Mouse (Mus musculus) brown adipose tissue, adult 24 weeks (tissue): ENCODE measurements at regions not wholly inside any gene's neighbourhood (a gene's known extent, or its start where the extent isn't known, plus 50 kb on each side); places are given as distances from the start of the nearest gene placed in this dataset.

Source experiments
- H3K27ac ChIP-seq: fragments of 200-500 bp; replicated peaks from 2 replicates; pipeline ENCODE4 v1.5.1; 2012; ENCODE audit warnings: low read depth, mild to moderate bottlenecking, low read length
- H3K4me1 ChIP-seq: fragments of 200-500 bp; 2 replicates; pipeline ENCODE4 v1.6.1; 2012; ENCODE audit warnings: low read length, mixed read lengths; ENCODE audit not compliant: control insufficient read depth, insufficient read depth, insufficient read length
- H3K4me3 ChIP-seq: fragments of 200-500 bp; 2 replicates; pipeline ENCODE4 v1.5.1; 2012; ENCODE audit warnings: low read depth, mild to moderate bottlenecking, low read length, moderate library complexity; ENCODE audit not compliant: insufficient read depth

GRCm38 (mm10) chr14:14528437-14528836, 127.3 kb downstream of the Olfr721-ps1 start:
- H3K27ac ChIP-seq: no peak overlapping the region
- no peaks in the 10 kb centered on the region for H3K4me1 ChIP-seq
- H3K4me3 ChIP-seq: no peak overlapping the region

- no peaks in the 10 kb centered on the region for H3K4me1 ChIP-seq
- no peak overlapping the region for H3K27ac ChIP-seq
- H3K4me3 ChIP-seq: no peak overlapping the region
These were observed 140.1 kb downstream of the Olfr721-ps1 start for GRCm38 (mm10) chr14:14541206-14541605.

- Histone ChIP-seq H3K27ac (no peak overlapping the region), H3K4me3 (no peak overlapping the region), H3K4me1 (no peaks in the 10 kb centered on the region)
These were observed 140.6 kb downstream of the Olfr721-ps1 start for GRCm38 (mm10) chr14:14541705-14542104.

GRCm38 (mm10) chr14:14544236-14544635, 143.1 kb downstream of the Olfr721-ps1 start:
- H3K27ac ChIP-seq: no peak overlapping the region
- H3K4me3 ChIP-seq: no peak overlapping the region
- H3K4me1 ChIP-seq: no peaks in the 10 kb centered on the region

- no peak overlapping the region for H3K4me3 ChIP-seq
- H3K27ac ChIP-seq: no peak overlapping the region
- H3K4me1 ChIP-seq: no peaks in the 10 kb centered on the region
These were observed 149.9 kb upstream of the Slc4a7 start for GRCm38 (mm10) chr14:14552201-14552600.

- Histone ChIP-seq H3K4me3 (no peak overlapping the region), H3K4me1 (no peaks in the 10 kb centered on the region), H3K27ac (no peak overlapping the region)
These were observed 127.2 kb upstream of the Slc4a7 start for GRCm38 (mm10) chr14:14574851-14575250.

- H3K27ac ChIP-seq: no peak overlapping the region
- H3K4me1 ChIP-seq: no peaks in the 10 kb centered on the region
- H3K4me3 ChIP-seq: no peak overlapping the region
These were observed 110.1 kb upstream of the Slc4a7 start for GRCm38 (mm10) chr14:14591939-14592338.

GRCm38 (mm10) chr14:14594753-14595152, 107.3 kb upstream of the Slc4a7 start:
- Histone ChIP-seq H3K4me1 (peaks cover 2% of the 10 kb centered on the region; the same call in 1 of the 2 replicates), H3K4me3 (no peak overlapping the region), H3K27ac (no peak overlapping the region)

- Histone ChIP-seq H3K27ac (no peak overlapping the region), H3K4me1 (peaks cover 2% of the 10 kb centered on the region; the same call in 1 of the 2 replicates), H3K4me3 (no peak overlapping the region)
These were observed 105.8 kb upstream of the Slc4a7 start for GRCm38 (mm10) chr14:14596057-14596809.

GRCm38 (mm10) chr14:14599586-14599985, 102.5 kb upstream of the Slc4a7 start:
- Histone ChIP-seq H3K27ac (peak overlapping the region; percentile 86), H3K4me3 (no peak overlapping the region), H3K4me1 (peaks cover 6% of the 10 kb centered on the region; the same call in 1 of the 2 replicates)

GRCm38 (mm10) chr14:14599990-14600389, 102.1 kb upstream of the Slc4a7 start:
- Histone ChIP-seq H3K27ac (peak overlapping the region; percentile 86), H3K4me3 (no peak overlapping the region), H3K4me1 (peaks cover 6% of the 10 kb centered on the region; the same call in 1 of the 2 replicates)

GRCm38 (mm10) chr14:14603439-14603838, 98.6 kb upstream of the Slc4a7 start:
- H3K27ac ChIP-seq: no peak overlapping the region
- peaks cover 4% of the 10 kb centered on the region; the same call in 1 of the 2 replicates for H3K4me1 ChIP-seq
- H3K4me3 ChIP-seq: no peak overlapping the region

GRCm38 (mm10) chr14:14607074-14607473, 95.0 kb upstream of the Slc4a7 start:
- no peaks in the 10 kb centered on the region for H3K4me1 ChIP-seq
- no peak overlapping the region for H3K27ac ChIP-seq
- no peak overlapping the region for H3K4me3 ChIP-seq

GRCm38 (mm10) chr14:14612245-14612644, 89.8 kb upstream of the Slc4a7 start:
- Histone ChIP-seq H3K27ac (no peak overlapping the region), H3K4me1 (no peaks in the 10 kb centered on the region), H3K4me3 (no peak overlapping the region)

GRCm38 (mm10) chr14:14620316-14620715, 81.8 kb upstream of the Slc4a7 start:
- Histone ChIP-seq H3K4me1 (no peaks in the 10 kb centered on the region), H3K4me3 (no peak overlapping the region), H3K27ac (no peak overlapping the region)

- Histone ChIP-seq H3K4me1 (peaks cover 2% of the 10 kb centered on the region; the same call in 1 of the 2 replicates), H3K4me3 (no peak overlapping the region)
These were observed 73.4 kb upstream of the Slc4a7 start for GRCm38 (mm10) chr14:14628673-14629072.

More at GRCm38 (mm10) chr14:14628673-14629072, 73.4 kb upstream of the Slc4a7 start:
- H3K27ac ChIP-seq: no peak overlapping the region
